Mouse (Mus musculus) heart, embryonic 15.5 days (tissue): Measurements from ENCODE around the gene Stox2. TPM values are rescaled to one million over a fixed set of nuclear protein-coding genes. Genes with fewer than 3 reads are reported as not detected.

Source experiments
- ATAC-seq: fragments of 200-750 bp; cut with Nextera tagmentation; replicated peaks from 2 replicates; pipeline ENCODE4 v1.8.0; 2017; ENCODE audit warnings: low read depth, moderate TSS enrichment; ENCODE audit not compliant: insufficient number of reproducible peaks, insufficient read depth, low FRiP score
- H3K27ac ChIP-seq: fragments of 300-500 bp; sonication (generic); 2 replicates; pipeline ENCODE4 v1.5.1; 2015; ENCODE audit warnings: mild to moderate bottlenecking, inconsistent platforms
- H3K27me3 ChIP-seq: fragments of 300-500 bp; sonication (generic); 2 replicates; pipeline ENCODE4 v1.6.1; 2015; ENCODE audit warnings: inconsistent platforms
- H3K36me3 ChIP-seq: fragments of 300-500 bp; sonication (generic); 2 replicates; pipeline ENCODE4 v1.6.1; 2015; ENCODE audit warnings: mild to moderate bottlenecking, inconsistent platforms
- H3K4me1 ChIP-seq: fragments of 300-500 bp; sonication (generic); replicated peaks from 2 replicates; pipeline ENCODE4 v1.6.1; 2015; ENCODE audit warnings: inconsistent platforms
- H3K4me2 ChIP-seq: fragments of 300-500 bp; sonication (generic); 2 replicates; pipeline ENCODE4 v1.6.1; 2015; ENCODE audit warnings: inconsistent platforms, mild to moderate bottlenecking, moderate library complexity
- H3K4me3 ChIP-seq: fragments of 300-500 bp; sonication (generic); 2 replicates; pipeline ENCODE4 v1.5.1; 2015; ENCODE audit warnings: mild to moderate bottlenecking, inconsistent platforms
- H3K9ac ChIP-seq: fragments of 300-500 bp; sonication (generic); 2 replicates; pipeline ENCODE4 v1.6.1; 2015; ENCODE audit warnings: mild to moderate bottlenecking, inconsistent platforms
- H3K9me3 ChIP-seq: fragments of 300-500 bp; sonication (generic); replicated peaks from 2 replicates; pipeline ENCODE4 v1.6.1; 2016; ENCODE audit warnings: inconsistent platforms
- WGBS: fragments of 180-500 bp; shearing (Covaris S2); methylation state at CpG from one replicate; pipeline ENCODE4 v1.1.7; 2015; ENCODE audit warnings: mixed read lengths; 5-methylcytosine and 5-hydroxymethylcytosine counted together
- polyA plus RNA-seq: library from polyadenylated mRNA; unstranded; fragments of >200 nt; fragmentation: Nextera tagmentation; extraction: Ambion mirVana; gene quantifications from 2 replicates; pipeline ENCODE4 v1.2.1, GENCODE M21; 2015

The Stox2 gene
- polyA plus RNA-seq, 1 experiment from 2014 or later, result 8.7 TPM

GRCm38 (mm10) chr8:47404852-47405251 is 41.3 kb downstream of the Stox2 start:
- no peaks in the 10 kb centered on the region for H3K9me3 ChIP-seq
- no peak overlapping the region for H3K27ac ChIP-seq
- H3K4me1 ChIP-seq, result peaks cover 4% of the 10 kb centered on the region
- no peak overlapping the region for H3K4me2 ChIP-seq
- H3K4me3 ChIP-seq, result no peak overlapping the region
- peaks cover 23% of the 10 kb centered on the region for H3K27me3 ChIP-seq
- H3K36me3 ChIP-seq, result no peaks in the 10 kb centered on the region
- no peak overlapping the region for H3K9ac ChIP-seq
- 72% methylated on average over 1 of the region's 2 CpGs for WGBS
- ATAC-seq, result no peak

- WGBS, result 41% methylated on average over 7 of the region's 7 CpGs
- H3K4me2 ChIP-seq, result peak overlapping the region; percentile 24; the same call in 1 of the 2 replicates
- H3K9ac ChIP-seq, result no peak overlapping the region
- ATAC-seq, result no peak
- H3K4me3 ChIP-seq, result no peak overlapping the region
- no peaks in the 10 kb centered on the region for H3K27me3 ChIP-seq
- no peak overlapping the region for H3K27ac ChIP-seq
- H3K9me3 ChIP-seq, result no peaks in the 10 kb centered on the region
- H3K4me1 ChIP-seq, result peaks cover 8% of the 10 kb centered on the region
- no peaks in the 10 kb centered on the region for H3K36me3 ChIP-seq
Observed at GRCm38 (mm10) chr8:47392927-47393326, 53.2 kb downstream of the Stox2 start.

- Histone ChIP-seq H3K9me3 (no peaks in the 10 kb centered on the region), H3K36me3 (no peaks in the 10 kb centered on the region), H3K4me2 (peak overlapping the region; percentile 24), H3K4me1 (peaks cover 8% of the 10 kb centered on the region), H3K27ac (no peak overlapping the region), H3K27me3 (no peaks in the 10 kb centered on the region), H3K9ac (no peak overlapping the region), H3K4me3 (no peak overlapping the region)
- no peak for ATAC-seq
- WGBS, result 64% methylated on average over 18 of the region's 18 CpGs
Observed at GRCm38 (mm10) chr8:47392290-47392689, 53.9 kb downstream of the Stox2 start.

- Histone ChIP-seq H3K4me1 (peaks cover 8% of the 10 kb centered on the region), H3K9ac (no peak overlapping the region), H3K4me2 (no peak overlapping the region), H3K27ac (no peak overlapping the region), H3K9me3 (no peaks in the 10 kb centered on the region), H3K4me3 (no peak overlapping the region), H3K27me3 (no peaks in the 10 kb centered on the region), H3K36me3 (no peaks in the 10 kb centered on the region)
- 88% methylated on average over 10 of the region's 10 CpGs for WGBS
- no peak for ATAC-seq
Observed at GRCm38 (mm10) chr8:47391844-47392243, 54.3 kb downstream of the Stox2 start.

GRCm38 (mm10) chr8:47389430-47389829 is 56.7 kb downstream of the Stox2 start:
- no peak overlapping the region for H3K9ac ChIP-seq
- H3K4me3 ChIP-seq, result no peak overlapping the region
- 35% methylated on average over 3 of the region's 3 CpGs for WGBS
- no peaks in the 10 kb centered on the region for H3K9me3 ChIP-seq
- no peaks in the 10 kb centered on the region for H3K27me3 ChIP-seq
- no peak overlapping the region for H3K4me2 ChIP-seq
- H3K4me1 ChIP-seq, result peaks cover 12% of the 10 kb centered on the region
- no peak overlapping the region for H3K27ac ChIP-seq
- no peaks in the 10 kb centered on the region for H3K36me3 ChIP-seq
- ATAC-seq, result no peak

- Histone ChIP-seq H3K4me3 (no peak overlapping the region), H3K9me3 (no peaks in the 10 kb centered on the region), H3K4me1 (peaks cover 12% of the 10 kb centered on the region), H3K27me3 (no peaks in the 10 kb centered on the region), H3K36me3 (no peaks in the 10 kb centered on the region), H3K9ac (no peak overlapping the region), H3K27ac (no peak overlapping the region), H3K4me2 (no peak overlapping the region)
- 69% methylated on average over 12 of the region's 12 CpGs for WGBS
- ATAC-seq, result no peak
Observed at GRCm38 (mm10) chr8:47388171-47388570, 58.0 kb downstream of the Stox2 start.

- Histone ChIP-seq H3K36me3 (no peaks in the 10 kb centered on the region), H3K4me2 (no peak overlapping the region), H3K9me3 (no peaks in the 10 kb centered on the region), H3K4me3 (no peak overlapping the region), H3K4me1 (peaks cover 16% of the 10 kb centered on the region), H3K9ac (no peak overlapping the region), H3K27me3 (no peaks in the 10 kb centered on the region), H3K27ac (no peak overlapping the region)
- ATAC-seq, result no peak
- 66% methylated on average over 1 of the region's 1 CpGs for WGBS
Observed at GRCm38 (mm10) chr8:47385810-47386209, 60.4 kb downstream of the Stox2 start.

- H3K27ac ChIP-seq, result no peak overlapping the region
- no peaks in the 10 kb centered on the region for H3K36me3 ChIP-seq
- no peaks in the 10 kb centered on the region for H3K9me3 ChIP-seq
- no peak overlapping the region for H3K4me2 ChIP-seq
- H3K4me1 ChIP-seq, result peaks cover 19% of the 10 kb centered on the region
- 83% methylated on average over 5 of the region's 5 CpGs for WGBS
- ATAC-seq, result no peak
- H3K27me3 ChIP-seq, result no peaks in the 10 kb centered on the region
- H3K9ac ChIP-seq, result no peak overlapping the region
- no peak overlapping the region for H3K4me3 ChIP-seq
Observed at GRCm38 (mm10) chr8:47384151-47384550, 62.0 kb downstream of the Stox2 start.

GRCm38 (mm10) chr8:47383632-47384031 is 62.5 kb downstream of the Stox2 start:
- WGBS, result 82% methylated on average over 9 of the region's 9 CpGs
- no peak overlapping the region for H3K9ac ChIP-seq
- H3K36me3 ChIP-seq, result no peaks in the 10 kb centered on the region
- no peak overlapping the region for H3K4me2 ChIP-seq
- no peaks in the 10 kb centered on the region for H3K9me3 ChIP-seq
- no peak overlapping the region for H3K4me3 ChIP-seq
- H3K27ac ChIP-seq, result no peak overlapping the region
- no peak for ATAC-seq
- H3K27me3 ChIP-seq, result no peaks in the 10 kb centered on the region
- H3K4me1 ChIP-seq, result peaks cover 19% of the 10 kb centered on the region

- H3K27ac ChIP-seq, result peak overlapping the region; percentile 73
- no peak overlapping the region for H3K4me3 ChIP-seq
- no peaks in the 10 kb centered on the region for H3K9me3 ChIP-seq
- H3K4me1 ChIP-seq, result peaks cover 19% of the 10 kb centered on the region
- peak overlapping the region; percentile 13; the same call in 1 of the 2 replicates for H3K4me2 ChIP-seq
- ATAC-seq, result 0 out of 2 replicates have a peak, but pooled peaks have one; percentile 54
- 21% methylated on average over 3 of the region's 3 CpGs for WGBS
- no peaks in the 10 kb centered on the region for H3K36me3 ChIP-seq
- no peaks in the 10 kb centered on the region for H3K27me3 ChIP-seq
- no peak overlapping the region for H3K9ac ChIP-seq
Observed at GRCm38 (mm10) chr8:47381216-47381615, 64.9 kb downstream of the Stox2 start.

GRCm38 (mm10) chr8:47380725-47381124 is 65.4 kb downstream of the Stox2 start:
- no peaks in the 10 kb centered on the region for H3K27me3 ChIP-seq
- H3K4me2 ChIP-seq, result no peak overlapping the region
- H3K9me3 ChIP-seq, result no peaks in the 10 kb centered on the region
- H3K4me3 ChIP-seq, result no peak overlapping the region
- peak overlapping the region; percentile 73 for H3K27ac ChIP-seq
- ATAC-seq, result no peak
- 85% methylated on average over 6 of the region's 6 CpGs for WGBS
- H3K36me3 ChIP-seq, result no peaks in the 10 kb centered on the region
- no peak overlapping the region for H3K9ac ChIP-seq
- peaks cover 19% of the 10 kb centered on the region for H3K4me1 ChIP-seq

- H3K27me3 ChIP-seq, result no peaks in the 10 kb centered on the region
- WGBS, result 63% methylated on average over 3 of the region's 3 CpGs
- ATAC-seq, result peak; percentile 59
- H3K9me3 ChIP-seq, result no peaks in the 10 kb centered on the region
- H3K4me1 ChIP-seq, result peaks cover 15% of the 10 kb centered on the region
- H3K4me3 ChIP-seq, result no peak overlapping the region
- H3K36me3 ChIP-seq, result no peaks in the 10 kb centered on the region
- H3K4me2 ChIP-seq, result no peak overlapping the region
- H3K9ac ChIP-seq, result no peak overlapping the region
- H3K27ac ChIP-seq, result peak overlapping the region; percentile 73
Observed at GRCm38 (mm10) chr8:47380075-47380474, 66.1 kb downstream of the Stox2 start.
